Mouse (Mus musculus) monocyte, adult 59 days (primary cell): ENCODE data around the gene Ier3. TPM values are rescaled to one million over a fixed set of nuclear protein-coding genes. Genes with fewer than 3 reads are reported as not detected.

ENCODE experiments used
- total RNA-seq, 2 experiments: library from RNA; stranded (reverse); gene quantifications; one replicate each; pipeline ENCODE4 v1.2.4; 2023

Ier3 gene
- total RNA-seq: 10 to 100 TPM; 48.1 to 53.2 TPM

GRCm38 (mm10) chr17:35821439-35822430 is at the start of gene Ier3:
Gene Ier3 (plus strand): TSS chr17:35821684.

GRCm38 (mm10) chr17:35822964-35823937 is 1.8 kb downstream of the Ier3 start, which contains the start of gene Flot1:
Gene Flot1 (plus strand): TSS chr17:35823230.

GRCm38 (mm10) chr17:35838122-35838544 is 16.6 kb downstream of the Ier3 start, which contains the start of gene Tubb5:
Gene Tubb5 (minus strand): TSS chr17:35838306.

DNA sequence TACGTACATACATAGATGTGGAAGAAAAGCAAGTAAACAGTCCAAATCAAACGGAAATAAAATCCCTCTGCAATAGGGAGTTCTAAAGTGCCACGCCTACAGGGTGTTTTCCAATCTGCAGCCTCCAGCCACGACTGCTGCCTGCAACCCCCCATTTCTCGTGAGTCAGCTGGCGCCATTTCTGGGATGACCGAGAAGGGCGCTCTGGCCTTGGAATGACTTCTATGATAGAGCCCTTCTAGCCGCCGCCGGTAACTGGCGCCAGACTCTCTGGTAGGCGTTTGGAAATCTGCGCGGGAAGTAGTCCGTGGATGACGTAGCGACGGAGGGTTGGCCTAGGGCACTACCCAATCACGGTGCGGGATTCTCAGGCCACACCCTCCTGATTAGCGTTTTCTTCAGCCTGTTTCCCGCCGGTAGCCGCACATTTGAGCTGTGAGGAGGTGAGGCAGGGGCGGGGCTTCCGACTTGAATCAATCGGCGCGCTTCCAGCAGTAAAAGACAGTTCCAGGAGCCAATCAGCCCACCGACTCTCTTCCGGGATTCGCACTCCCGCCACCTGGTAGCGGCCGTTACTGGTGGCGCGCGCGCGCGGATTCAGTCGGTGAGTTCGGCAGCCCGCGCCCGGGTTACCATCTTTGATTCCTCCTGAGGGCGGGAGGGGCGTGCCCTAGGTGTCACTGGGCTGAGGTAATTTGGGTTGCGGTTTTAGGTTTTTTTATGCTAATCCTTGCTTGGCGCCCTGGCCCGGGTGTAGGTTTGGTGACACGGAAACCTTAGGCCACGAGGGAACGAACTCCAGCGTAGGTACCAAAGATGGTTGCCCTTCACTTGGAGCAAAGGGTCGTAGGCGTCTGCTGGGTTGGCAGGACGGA is 19.8 kb downstream of the Ier3 start, which contains the start of gene Mdc1:
Mdc1 (plus strand) TSS at position 440 of the 875 bp plus-strand sequence.

GRCm38 (mm10) chr17:35861198-35861857 is 39.8 kb downstream of the Ier3 start, which contains the start of gene Nrm:
Gene Nrm (plus strand): TSS chr17:35861318.

DNA sequence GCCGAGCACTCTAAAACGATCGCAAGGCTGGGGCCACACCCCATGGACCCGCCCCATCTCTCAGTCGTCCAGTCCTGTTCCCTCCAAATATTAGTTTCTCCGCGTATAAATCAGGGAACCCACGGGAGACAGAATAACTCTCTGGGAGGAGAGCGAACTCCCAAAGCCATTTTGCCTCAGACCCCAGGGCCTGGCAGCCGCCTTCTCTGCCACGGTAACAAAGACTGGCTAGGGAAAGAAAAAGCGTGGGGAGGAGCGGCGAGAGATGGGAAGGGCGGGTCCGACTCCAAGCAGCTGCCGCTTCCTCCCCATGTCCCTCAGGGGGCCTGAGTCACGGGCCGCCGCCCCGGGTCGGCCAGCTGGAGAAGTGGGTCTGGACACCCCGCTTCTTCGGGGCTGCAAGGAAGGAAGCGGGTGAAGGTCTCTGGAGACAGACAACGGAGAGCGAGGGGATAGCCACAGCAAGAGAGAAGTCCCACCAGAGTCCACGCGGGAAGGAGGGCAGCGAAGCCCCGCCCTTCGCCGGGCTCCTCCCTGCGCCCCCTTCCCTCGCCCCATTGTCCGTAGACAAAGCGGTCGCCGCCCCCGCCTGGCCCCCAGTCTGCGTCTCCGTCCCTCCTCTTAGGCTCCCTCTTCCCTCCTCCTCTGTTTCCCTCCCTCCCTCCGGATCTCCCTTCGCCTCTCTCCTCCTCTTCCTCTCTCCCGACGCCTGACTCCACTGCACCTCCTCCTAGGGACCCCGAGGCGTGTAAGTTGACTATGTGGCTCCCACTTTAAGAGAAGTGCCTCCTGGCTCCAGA is 44.2 kb downstream of the Ier3 start, which contains the start of gene Ppp1r18:
Ppp1r18 (plus strand) TSS at position 113 of the 800 bp plus-strand sequence.

Other genes with a start within 250 kb of the Ier3 start
- gene Sfta2, start 220.1 kb upstream of the Ier3 start, total RNA-seq: not detected
- gene Gm9573, start 195.0 kb upstream of the Ier3 start, total RNA-seq: not detected
- not detected for gene Mucl3, start 178.0 kb upstream of the Ier3 start, total RNA-seq
- gene Vars2, start 154.1 kb upstream of the Ier3 start, total RNA-seq: 10 to 100 TPM; 11.7 to 20.4 TPM
- 10 to 100 TPM; 13.5 to 15.9 TPM for gene Gtf2h4, start 147.9 kb upstream of the Ier3 start, total RNA-seq
- gene Ddr1, start 117.1 kb upstream of the Ier3 start, total RNA-seq: 1 to 10 TPM; 4.8 to 6.8 TPM
- 10 to 100 TPM; 49.4 to 58.8 TPM for gene Flot1, start 1.5 kb downstream of the Ier3 start, total RNA-seq
- 100 to 1,000 TPM; 163 to 175 TPM for gene Tubb5, start 16.6 kb downstream of the Ier3 start, total RNA-seq
- gene Mdc1, start 19.8 kb downstream of the Ier3 start, total RNA-seq: 10 to 100 TPM; 37.7 to 38.5 TPM
- gene Nrm, start 39.6 kb downstream of the Ier3 start, total RNA-seq: 10 to 100 TPM; 37.1 to 37.2 TPM
- gene Ppp1r18, start 43.9 kb downstream of the Ier3 start, total RNA-seq: 100 to 1,000 TPM; 219 TPM
- 10 to 100 TPM; 76.0 to 84.5 TPM for gene Dhx16, start 58.1 kb downstream of the Ier3 start, total RNA-seq
- gene 2310061I04Rik, start 75.7 kb downstream of the Ier3 start, total RNA-seq: 10 to 100 TPM; 13.3 to 21.1 TPM
- 10 to 100 TPM; 19.6 to 29.1 TPM for gene Atat1, start 88.4 kb downstream of the Ier3 start, total RNA-seq
- 10 to 100 TPM; 35.6 to 39.0 TPM for gene Mrps18b, start 94.7 kb downstream of the Ier3 start, total RNA-seq
- gene Ppp1r10, start 94.8 kb downstream of the Ier3 start, total RNA-seq: 100 to 1,000 TPM; 137 to 142 TPM
- gene Abcf1, start 148.1 kb downstream of the Ier3 start, total RNA-seq: 100 to 1,000 TPM; 141 to 162 TPM
- 10 to 100 TPM; 63.8 to 71.6 TPM for gene Gnl1, start 158.2 kb downstream of the Ier3 start, total RNA-seq
- gene Prr3, start 158.6 kb downstream of the Ier3 start, total RNA-seq: 10 to 100 TPM; 83.9 to 100.0 TPM
- gene H2-T24, start 198.9 kb downstream of the Ier3 start, total RNA-seq: 10 to 100 TPM; 45.7 to 54.4 TPM
- 100 to 1,000 TPM; 278 to 280 TPM for gene H2-T23, start 211.2 kb downstream of the Ier3 start, total RNA-seq
- gene H2-T22, start 221.1 kb downstream of the Ier3 start, total RNA-seq: 10 to 100 TPM; 51.9 to 64.4 TPM
- not detected for gene Gm6034, start 221.3 kb downstream of the Ier3 start, total RNA-seq
- gene Gm11127, start 236.7 kb downstream of the Ier3 start, total RNA-seq: 10 to 100 TPM; 66.2 to 67.1 TPM